Mouse (Mus musculus) bone marrow, adult 2 months (tissue): ENCODE measurements around the gene Mto1.

Experiments used
- CTCF ChIP-seq: fragments of 200-500 bp; IDR thresholded peaks from 2 replicates; pipeline ENCODE4 v1.5.1; 2011; ENCODE audit warnings: low read length, control low read depth; ENCODE audit not compliant: control insufficient read depth, insufficient read depth
- POLR2A ChIP-seq: fragments of 200-500 bp; IDR thresholded peaks from 2 replicates; pipeline ENCODE4 v1.6.1; 2011; ENCODE audit warnings: low read depth, mild to moderate bottlenecking, control low read depth, low read length, borderline replicate concordance; ENCODE audit not compliant: control insufficient read depth

DNA sequence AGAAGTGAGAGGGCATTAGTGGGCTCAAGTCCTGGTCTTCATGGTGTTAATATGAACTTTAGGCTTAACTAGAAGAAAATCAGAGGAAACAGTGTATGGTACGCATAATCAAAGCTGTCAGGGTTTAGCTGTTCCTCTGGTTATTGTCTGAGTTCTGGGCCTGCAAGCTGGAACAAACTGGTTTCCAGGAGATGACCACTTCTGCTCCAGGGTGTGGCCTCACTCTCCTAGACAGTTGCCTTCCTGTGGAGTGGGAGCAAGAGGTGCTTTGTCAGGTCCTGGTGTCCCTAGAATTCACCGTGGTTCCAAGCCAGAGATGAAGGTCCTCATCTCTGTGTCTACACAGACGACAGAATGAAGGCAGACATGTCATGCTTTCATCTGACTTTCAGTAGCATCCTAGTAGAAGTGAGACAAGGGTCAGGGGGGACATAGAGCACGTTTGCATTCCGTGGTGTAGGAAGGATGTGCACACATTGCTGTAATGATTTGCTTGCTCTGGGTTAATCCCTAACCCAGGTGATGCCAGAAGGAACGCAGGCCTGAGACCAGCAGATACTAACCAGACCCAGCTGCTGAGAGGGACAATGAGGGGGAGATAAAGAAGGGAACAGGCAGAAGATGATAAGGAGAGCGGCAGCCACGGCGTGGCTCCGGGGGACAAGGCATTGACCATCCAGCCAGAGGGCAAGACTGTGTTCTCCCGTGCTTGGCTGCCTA, 58.2 kb downstream of the Mto1 start:
- TF ChIP-seq CTCF (no peak), POLR2A (no peak)
